20 mouse cellular contexts compared by ENCODE assay signal in the genomic region with DNA sequence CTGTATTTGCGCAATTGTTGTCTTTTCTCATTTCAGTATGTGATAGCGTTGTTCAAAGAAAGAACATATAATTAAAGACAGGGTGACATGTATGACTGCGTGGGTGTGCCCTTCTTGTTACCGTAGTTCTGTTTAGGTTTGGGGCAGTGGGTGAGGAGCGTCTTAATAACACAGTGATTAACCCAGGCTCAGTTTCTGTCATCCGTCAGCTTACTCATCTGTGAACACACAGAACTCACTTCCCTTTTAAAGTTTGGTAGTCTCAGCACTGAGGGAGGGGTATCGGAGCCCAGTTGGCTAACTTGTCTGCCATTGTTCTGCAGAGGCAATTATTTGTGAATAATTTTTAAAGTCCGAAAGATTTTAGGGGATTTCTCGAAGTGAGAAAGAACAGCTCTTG. TPM values are rescaled to one million over a fixed set of nuclear protein-coding genes. Genes with fewer than 3 reads are reported as not detected.
A peak's percentile ranks its signal among the peaks of the same experiment; 100 is the strongest.
DNase-seq lines count a peak whose midpoint lies in the region; ATAC-seq lines count a peak whose summit lies in the region.
"Had no signal": no experiment of that assay in that cellular context is flagged by ENCODE, and none has a peak within 500 bp of the region (broad histone marks: within the 10 kb centered on the region; RNA-seq: fewer than 3 reads in every experiment).

No protein-coding gene starts in this region.

- no peaks in the 10 kb centered on the region for H3K27me3 ChIP-seq in heart, embryonic 15.5 days
- no peaks in the 10 kb centered on the region for H3K27me3 ChIP-seq in limb, embryonic 10.5 days (ENCODE audit: low read depth, poor library complexity, severe bottlenecking)
- H3K27me3 ChIP-seq: hindbrain, embryonic 13.5 days had no signal

- H3K4me3 ChIP-seq in heart, embryonic 15.5 days, result no peak overlapping the region
- no peak overlapping the region for H3K4me3 ChIP-seq in limb, embryonic 10.5 days
- H3K4me3 ChIP-seq: embryonic facial prominence, embryonic 10.5 days; gastrocnemius, adult 2 months; heart, adult 2 months; hindbrain, embryonic 13.5 days had no signal

- WGBS in heart, embryonic 15.5 days, result 80% methylated on average over 9 of the region's 9 CpGs
- 85% methylated on average over 9 of the region's 9 CpGs for WGBS in limb, embryonic 10.5 days

- H3K27ac ChIP-seq in heart, embryonic 15.5 days, result peak overlapping the region; percentile 64; the same call in 1 of the 2 replicates
- peak overlapping the region; percentile 62 for H3K27ac ChIP-seq in limb, embryonic 10.5 days
- H3K27ac ChIP-seq: embryonic facial prominence, embryonic 10.5 days; gastrocnemius, adult 2 months; heart, adult 2 months; hindbrain, embryonic 13.5 days; hindbrain, postnatal 0 days had no signal

- no peak overlapping the region for H3K9ac ChIP-seq in heart, embryonic 15.5 days
- H3K9ac ChIP-seq: hindbrain, embryonic 13.5 days had no signal

- H3K36me3 ChIP-seq in heart, embryonic 15.5 days, result no peaks in the 10 kb centered on the region
- no peaks in the 10 kb centered on the region for H3K36me3 ChIP-seq in limb, embryonic 10.5 days
- H3K36me3 ChIP-seq: embryonic facial prominence, embryonic 10.5 days; G1E; hindbrain, embryonic 13.5 days had no signal

- no peak overlapping the region for H3K4me2 ChIP-seq in heart, embryonic 15.5 days
- H3K4me2 ChIP-seq: hindbrain, embryonic 13.5 days had no signal

- ATAC-seq in heart, embryonic 15.5 days (replicated peaks; ENCODE audit: insufficient number of reproducible peaks, insufficient read depth, low FRiP score, low read depth), result no peak
- ATAC-seq: forebrain, embryonic 14.5 days; hindbrain, postnatal 0 days had no signal

- intact Hi-C loops in heart, postnatal 36 days (cut with DNase I), result no loop called here

- peaks cover 17% of the 10 kb centered on the region for H3K4me1 ChIP-seq in heart, embryonic 15.5 days (replicated peaks)
- peaks cover 45% of the 10 kb centered on the region for H3K4me1 ChIP-seq in limb, embryonic 10.5 days
- H3K4me1 ChIP-seq: hindbrain, embryonic 13.5 days had no signal

- H3K9me3 ChIP-seq in heart, embryonic 15.5 days (replicated peaks), result no peaks in the 10 kb centered on the region
- H3K9me3 ChIP-seq in limb, embryonic 10.5 days (replicated peaks), result no peaks in the 10 kb centered on the region
- H3K9me3 ChIP-seq: embryonic facial prominence, embryonic 10.5 days; G1E; hindbrain, embryonic 13.5 days had no signal

- DNase-seq in heart, adult 11 months, result peak; percentile 67
- no peak for DNase-seq in heart, postnatal 36 days
- DNase-seq in heart, adult 18-20 months, result no peak
- DNase-seq in limb, embryonic 10.5 days (ENCODE audit: low spot score), result no peak
- DNase-seq in adrenal gland, adult (ENCODE audit: inconsistent age in 2 of 2, low spot score in 1 of 2), result no peak
- no peak for DNase-seq in spleen, postnatal 14 days (ENCODE audit: low spot score in 2 of 2)
- DNase-seq: adrenal gland, postnatal 25 days; cerebellum, adult 18-20 months; cerebellum, adult 9-11 months; cerebellum, postnatal 36 days; gastrocnemius, adult 2 months; gastrocnemius, postnatal 25 days; heart, adult 2 months; kidney, adult 11 months had no signal

RNA-seq across cellular contexts. Expression of gene Homer2, which starts 20.4 kb away (rescaled TPM):
- total RNA-seq in heart, postnatal 36 days (2021), result 100 to 1,000 TPM in 1 of 2 experiments, 10 to 100 TPM in 1; 89.6 to 108 TPM
- polyA plus RNA-seq in heart, embryonic 15.5 days (2015; fragmentation: Nextera tagmentation; extraction: Ambion mirVana), result 59.5 and 63.4 TPM in 2 replicates
- total RNA-seq in heart, adult 18-20 months (2021), result 10 to 100 TPM; 83.1 to 84.1 TPM
- polyA plus RNA-seq in limb, embryonic 10.5 days (2016; fragmentation: Nextera tagmentation; extraction: Ambion mirVana), result 14.3 and 23.3 TPM in 2 replicates

RNA-seq across cellular contexts. Expression of gene Ramac, which starts 35.0 kb away (rescaled TPM):
- 10 to 100 TPM; 25.7 to 29.8 TPM for total RNA-seq in heart, postnatal 36 days (2021)
- 84.3 and 84.4 TPM in 2 replicates for polyA plus RNA-seq in heart, embryonic 15.5 days (2015; fragmentation: Nextera tagmentation; extraction: Ambion mirVana)
- 10 to 100 TPM; 22.8 to 26.8 TPM for total RNA-seq in heart, adult 18-20 months (2021)
- polyA plus RNA-seq in limb, embryonic 10.5 days (2016; fragmentation: Nextera tagmentation; extraction: Ambion mirVana), result 111 TPM in 2 replicates
